Mouse (Mus musculus): Measurements from ENCODE around the gene Trim37.
"Not testable (repeated sequence)": the region's sequence is repeated elsewhere in the genome, so short reads cannot be mapped to it uniquely, and the experiment has no call there.

The Trim37 gene

GRCm38 (mm10) chr11:87233377-87233776 lies 106.5 kb downstream of the Trim37 start:
- no peak for DNase-seq (ENCODE audit: low spot score)

- no peak for DNase-seq (ENCODE audit: low spot score)
Observed at GRCm38 (mm10) chr11:87234743-87235485, 108.0 kb downstream of the Trim37 start.

DNA sequence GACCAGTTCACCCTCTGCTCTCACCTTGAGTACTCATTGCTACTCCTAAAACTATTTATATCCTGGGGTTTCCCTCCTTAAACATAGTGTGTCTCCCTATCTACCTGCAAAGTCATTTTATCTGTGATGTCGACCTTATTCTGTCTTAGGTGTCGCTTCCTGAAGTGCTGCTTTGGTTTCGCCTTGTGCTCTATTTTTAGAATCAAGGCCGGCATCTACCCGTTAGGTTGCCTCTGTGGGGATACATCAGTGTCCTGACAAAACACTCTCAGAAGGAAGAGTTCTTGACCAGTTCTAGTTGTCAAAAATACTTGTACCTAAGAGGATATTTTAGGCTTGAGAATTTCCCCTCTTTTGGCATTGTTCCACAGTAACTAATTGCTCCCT lies 108.6 kb downstream of the Trim37 start:
- no peak for DNase-seq (ENCODE audit: low spot score)

GRCm38 (mm10) chr11:87238891-87239530 lies 112.1 kb downstream of the Trim37 start:
- no peak for DNase-seq (ENCODE audit: low spot score)

DNA sequence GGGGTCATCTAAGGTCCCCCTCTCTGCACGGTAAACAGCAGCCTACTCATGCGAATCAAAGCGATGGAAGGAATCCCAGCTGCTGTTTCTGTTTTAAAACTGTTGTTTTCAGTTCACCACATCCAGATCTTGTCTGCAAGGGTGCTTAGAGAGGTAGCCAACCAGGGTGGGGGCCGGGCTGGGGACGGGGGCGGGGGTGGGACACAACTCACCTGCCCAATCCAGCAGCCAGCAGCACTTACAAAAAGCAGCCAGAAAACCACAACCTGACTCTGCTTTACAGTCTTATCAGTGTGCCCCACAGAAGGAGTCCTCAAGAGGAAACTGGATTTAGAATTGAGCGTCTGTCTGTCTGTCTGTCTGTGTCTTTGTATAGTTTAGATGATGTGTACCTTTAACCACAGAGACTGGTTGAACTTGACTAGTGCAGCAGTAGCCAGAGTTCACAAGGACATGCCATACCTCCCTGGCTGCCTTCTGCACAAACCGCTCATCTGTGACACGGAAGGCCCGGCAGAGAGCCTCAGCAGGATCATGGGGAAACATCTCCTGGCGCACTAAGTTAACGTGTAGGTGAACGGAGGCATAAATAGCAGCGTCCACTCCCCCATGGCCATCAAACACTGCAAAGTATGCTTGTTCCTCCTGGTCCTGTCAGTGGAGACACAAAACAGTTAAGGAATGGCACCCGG lies 113.4 kb downstream of the Trim37 start:
- DNase-seq (ENCODE audit: low spot score), result no peak

- no peak for DNase-seq (ENCODE audit: low spot score)
Observed at GRCm38 (mm10) chr11:87240833-87241215, 113.9 kb downstream of the Trim37 start.

- no peak for DNase-seq (ENCODE audit: low spot score)
Observed at GRCm38 (mm10) chr11:87241256-87241655, 114.4 kb downstream of the Trim37 start.

DNA sequence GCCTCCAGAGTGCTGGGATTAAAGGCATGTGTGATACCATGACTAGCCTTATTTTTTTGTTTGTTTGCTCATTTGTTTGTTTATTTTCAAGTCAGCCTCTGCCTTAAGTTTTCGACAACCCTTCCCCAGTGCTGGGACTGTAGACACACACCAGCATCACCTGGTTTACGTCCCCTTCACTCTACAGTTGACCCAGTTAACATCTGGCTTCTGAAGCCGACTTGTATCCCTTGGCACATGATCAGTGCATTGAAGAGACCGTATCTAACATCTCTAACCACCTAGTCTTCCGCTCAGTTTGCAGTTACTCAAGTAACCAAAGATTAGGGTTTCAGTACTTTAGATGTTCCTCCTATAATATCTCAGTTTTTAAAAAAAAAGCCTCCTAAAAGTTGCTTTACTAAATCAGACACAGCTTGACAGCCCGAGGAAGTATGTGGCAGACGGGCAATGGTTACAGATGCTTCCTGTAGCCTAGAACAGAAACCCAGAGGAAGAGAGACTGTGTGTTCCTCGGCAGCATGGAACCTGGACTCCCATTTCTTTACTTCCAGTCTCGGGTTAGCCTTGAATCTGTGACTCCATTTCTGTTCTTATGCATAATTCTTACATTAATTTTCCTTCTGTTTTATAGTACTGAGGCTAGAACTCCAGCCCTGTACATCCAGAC lies 118.4 kb downstream of the Trim37 start:
- no peak for DNase-seq (ENCODE audit: low spot score)

- no peak for DNase-seq (ENCODE audit: low spot score)
Observed at GRCm38 (mm10) chr11:87246107-87246651, 119.3 kb downstream of the Trim37 start.

GRCm38 (mm10) chr11:87246724-87247493 lies 120.0 kb downstream of the Trim37 start:
- DNase-seq (ENCODE audit: low spot score), result no peak

DNA sequence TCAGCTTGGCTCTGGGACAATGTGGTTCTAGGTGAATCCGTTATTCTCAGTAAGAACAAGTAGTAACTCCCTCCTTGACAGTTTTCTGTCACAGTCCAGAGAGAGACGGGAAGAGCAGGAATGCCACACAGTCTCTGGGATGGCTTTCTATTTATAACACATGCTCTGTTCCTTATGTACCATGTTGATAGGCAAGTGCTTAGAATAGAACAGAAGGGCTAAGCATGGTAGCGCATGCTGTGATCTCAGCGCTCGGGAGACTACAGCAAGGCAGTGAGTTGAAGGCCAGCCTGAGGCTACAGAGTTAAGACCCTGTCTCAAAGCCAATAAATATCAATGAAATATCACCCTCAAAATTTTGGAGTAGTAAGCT lies 120.6 kb downstream of the Trim37 start:
- no peak for DNase-seq (ENCODE audit: low spot score)

DNA sequence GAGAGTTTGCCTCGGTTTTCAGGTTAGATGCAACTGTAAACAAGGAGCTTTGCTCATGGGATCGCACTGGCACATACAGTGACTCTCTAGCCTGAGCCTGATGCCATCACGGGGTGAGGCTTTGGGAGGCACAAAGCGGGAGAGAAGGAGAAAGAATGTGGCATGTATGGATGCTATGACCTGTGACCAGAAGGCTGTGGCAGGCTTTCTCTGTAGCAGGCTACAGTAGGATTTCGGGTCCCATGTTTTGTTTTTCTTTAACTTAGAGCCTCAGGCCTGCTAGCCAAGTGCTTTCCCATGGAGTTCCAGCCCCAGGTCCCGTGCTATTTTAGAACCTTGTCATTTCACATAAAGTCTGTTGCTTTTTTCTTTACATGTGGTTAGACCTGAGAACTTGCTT lies 123.3 kb downstream of the Trim37 start:
- DNase-seq (ENCODE audit: low spot score), result no peak

GRCm38 (mm10) chr11:87253294-87253693 lies 126.4 kb downstream of the Trim37 start:
- DNase-seq (ENCODE audit: low spot score), result no peak

- DNase-seq (ENCODE audit: low spot score), result no peak
Observed at GRCm38 (mm10) chr11:87254149-87254548, 127.3 kb downstream of the Trim37 start.

- no peak for DNase-seq (ENCODE audit: low spot score)
Observed at GRCm38 (mm10) chr11:87257282-87257681, 130.4 kb downstream of the Trim37 start.

DNA sequence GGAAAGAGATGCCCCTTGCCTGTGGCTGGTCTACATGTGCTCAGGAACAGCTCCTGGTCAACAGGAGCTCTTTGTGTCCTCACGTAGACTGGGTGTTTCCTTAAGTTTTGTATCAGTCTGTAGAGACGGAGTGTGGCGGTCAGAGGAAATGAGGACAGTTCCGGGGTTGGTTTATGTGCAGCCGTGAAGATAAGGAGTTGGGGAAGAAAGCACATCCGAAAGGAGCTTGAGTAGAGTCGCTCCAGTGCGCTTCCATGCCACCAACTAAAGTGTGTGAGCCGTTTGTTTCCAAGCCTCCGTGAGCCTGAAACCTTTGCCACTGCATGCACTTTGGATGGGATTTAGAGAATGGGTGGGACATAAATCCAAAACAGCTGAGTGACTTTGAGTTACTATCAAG lies 132.9 kb downstream of the Trim37 start:
- DNase-seq (ENCODE audit: low spot score), result no peak

DNA sequence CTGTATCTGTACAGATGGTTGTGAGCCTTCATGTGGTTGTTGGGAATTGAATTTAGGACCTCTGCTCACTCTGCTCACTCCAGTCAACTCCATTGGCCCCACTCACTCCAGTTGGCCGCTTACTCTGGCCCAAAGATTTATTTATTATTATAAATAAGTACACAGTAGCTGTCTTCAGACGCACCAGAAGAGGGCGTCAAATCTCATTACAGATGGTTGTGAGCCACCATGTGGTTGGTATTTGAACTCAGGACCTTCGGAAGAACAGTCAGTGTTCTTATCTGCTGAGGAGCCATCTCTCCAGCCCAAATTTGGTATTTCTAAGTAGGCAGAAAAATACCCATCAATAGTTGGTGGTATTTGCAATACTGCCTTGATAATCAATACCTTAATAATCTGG lies 134.8 kb downstream of the Trim37 start:
- not testable (repeated sequence) for DNase-seq (ENCODE audit: low spot score)

- DNase-seq (ENCODE audit: low spot score), result no peak
Observed at GRCm38 (mm10) chr11:87263946-87264345, 137.1 kb downstream of the Trim37 start.

DNA sequence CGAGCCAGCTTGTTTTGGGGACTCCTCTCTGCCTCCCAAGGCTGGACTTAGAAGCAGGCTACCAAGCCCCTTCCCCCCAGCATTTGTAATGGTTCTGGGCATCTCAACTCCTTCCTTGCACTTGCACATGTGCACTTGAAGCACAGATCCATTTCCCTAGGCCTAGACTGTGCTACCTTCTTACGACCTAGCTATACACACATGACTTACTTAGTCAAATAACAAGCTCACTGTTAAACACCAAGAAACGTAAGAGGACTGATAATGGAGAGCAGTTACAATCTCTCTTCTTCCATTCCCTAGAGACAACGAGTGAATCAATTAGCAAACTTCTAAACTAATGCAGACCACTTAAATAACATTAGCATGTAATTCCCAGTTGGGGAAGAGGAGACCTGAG lies 139.4 kb downstream of the Trim37 start:
- no peak for DNase-seq (ENCODE audit: low spot score)

GRCm38 (mm10) chr11:87268803-87269202 lies 141.9 kb downstream of the Trim37 start:
- no peak for DNase-seq (ENCODE audit: low spot score)
